Mouse (Mus musculus) gastrocnemius, postnatal 14 days (tissue): Measurements from ENCODE around the gene Ehd4. TPM values are rescaled to one million over a fixed set of nuclear protein-coding genes. Genes with fewer than 3 reads are reported as not detected.

Experiments used
- DNase-seq: peaks from one replicate; pipeline ENCODE4 v3.0.0; 2021; ENCODE audit warnings: mixed read lengths
- intact Hi-C: fragments of 180-260 bp; cut with DNase I; formaldehyde crosslinking; loops from one replicate; pipeline ENCODE4 v1.15.1; 2025; ENCODE audit warnings: low total_unique reads
- total RNA-seq, 2 experiments: library from RNA; stranded (reverse); gene quantifications; 2 replicates each; pipeline ENCODE4 v1.2.3; 2021

Gene Ehd4
- total RNA-seq, 2 experiments from 2014 or later, result 72.8 to 89.4 TPM

DNA sequence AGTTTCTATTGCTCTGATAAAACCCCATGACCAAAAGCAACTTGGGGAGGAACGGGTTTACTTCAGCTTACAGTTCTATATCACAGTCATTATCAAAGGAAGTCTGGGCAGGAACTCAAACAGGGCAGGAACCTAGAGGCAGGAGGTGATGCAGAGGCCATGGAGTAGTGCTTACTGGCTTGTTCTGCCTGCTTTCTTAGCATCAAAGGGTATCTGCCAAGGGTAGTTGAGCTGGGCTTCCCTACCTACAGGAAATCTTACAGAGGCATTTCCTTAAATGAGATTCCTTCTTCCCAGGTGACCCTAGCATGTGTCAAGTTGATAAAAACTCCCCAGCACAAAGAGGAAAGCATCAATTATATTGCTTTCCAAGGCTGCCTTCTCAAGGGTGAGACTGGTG lies 38.0 kb downstream of the Ehd4 start:
- intact Hi-C loops, result no loop called here
- no peak for DNase-seq

DNA sequence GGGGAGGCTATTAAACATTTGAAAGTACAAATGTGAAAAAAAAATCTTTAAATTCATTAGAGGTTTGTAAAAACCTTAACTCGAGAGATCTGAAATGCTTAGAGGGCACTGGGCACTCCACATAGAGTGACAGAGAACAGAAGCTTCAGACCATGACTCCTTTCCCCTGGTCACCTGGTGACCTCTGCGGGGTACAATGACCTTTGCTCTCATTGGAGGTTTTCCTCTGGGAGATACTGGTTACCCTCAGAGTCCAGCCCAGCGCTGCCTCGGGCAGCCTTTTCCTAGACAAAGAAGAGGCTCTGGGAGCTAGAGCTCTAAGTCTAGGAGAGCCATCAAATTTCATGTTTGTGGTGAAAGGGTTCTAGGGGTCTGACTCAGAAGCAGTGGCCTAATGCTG lies 39.4 kb downstream of the Ehd4 start:
- intact Hi-C loops, result no loop called here
- no peak for DNase-seq

DNA sequence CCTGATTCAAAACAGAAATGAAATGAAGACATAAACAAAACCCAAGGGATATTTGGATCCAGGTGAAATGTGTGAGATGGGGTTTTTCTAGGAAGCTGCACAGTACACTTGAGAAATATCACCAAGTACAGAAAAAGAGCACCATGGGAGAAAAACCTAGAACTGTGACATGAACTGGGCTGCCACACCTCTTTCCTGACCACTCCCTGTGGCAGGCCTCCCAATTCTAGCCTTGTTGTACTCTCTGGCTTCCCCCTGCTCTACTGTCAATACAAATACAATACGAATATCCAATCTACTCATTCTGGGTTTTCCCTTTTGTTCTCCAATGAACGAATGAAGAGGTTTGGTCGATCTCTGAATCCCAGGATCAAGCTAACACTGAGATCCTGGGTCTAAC lies 40.4 kb downstream of the Ehd4 start:
- intact Hi-C loops, result no loop called here
- no peak for DNase-seq

DNA sequence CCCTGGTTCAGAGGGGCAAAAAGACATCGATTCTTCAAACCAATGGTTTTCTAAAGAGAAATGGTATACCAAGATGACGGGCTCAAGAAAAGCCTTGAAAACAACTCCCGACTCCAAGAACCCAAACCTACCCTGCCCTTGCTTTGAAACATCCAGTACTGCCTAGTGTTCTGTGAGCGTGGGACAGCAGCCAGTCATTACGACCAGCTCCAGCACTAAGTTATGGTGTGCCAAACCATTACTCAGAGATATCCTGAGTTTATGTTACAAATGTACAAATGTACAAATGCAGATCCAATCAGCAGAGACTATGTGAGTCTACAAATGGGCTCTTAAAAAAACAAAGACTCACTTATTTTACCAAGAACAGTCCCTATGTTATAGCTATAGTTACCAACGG lies 40.9 kb downstream of the Ehd4 start:
- intact Hi-C loops, result no loop called here
- no peak for DNase-seq

DNA sequence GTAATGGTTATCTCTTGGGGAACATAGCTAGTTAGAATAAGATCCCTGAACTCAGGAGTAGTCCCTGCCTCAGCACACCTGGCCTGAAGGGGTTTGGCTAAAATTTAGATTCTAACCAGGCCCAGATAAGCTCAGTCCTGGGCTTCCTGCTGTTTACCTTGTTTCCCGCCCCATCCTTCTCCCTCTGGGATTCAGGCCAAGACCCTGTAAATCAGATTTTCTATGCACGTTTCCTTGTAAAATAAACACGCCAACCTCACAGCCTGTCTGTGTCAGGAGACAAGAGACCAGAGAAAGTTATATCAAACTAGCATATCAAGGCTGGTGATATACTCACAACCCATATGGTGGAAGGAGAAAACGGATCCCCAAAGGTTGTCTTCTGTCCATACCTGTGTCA lies 42.8 kb downstream of the Ehd4 start:
- no peak for DNase-seq
- intact Hi-C loops, result no loop called here

DNA sequence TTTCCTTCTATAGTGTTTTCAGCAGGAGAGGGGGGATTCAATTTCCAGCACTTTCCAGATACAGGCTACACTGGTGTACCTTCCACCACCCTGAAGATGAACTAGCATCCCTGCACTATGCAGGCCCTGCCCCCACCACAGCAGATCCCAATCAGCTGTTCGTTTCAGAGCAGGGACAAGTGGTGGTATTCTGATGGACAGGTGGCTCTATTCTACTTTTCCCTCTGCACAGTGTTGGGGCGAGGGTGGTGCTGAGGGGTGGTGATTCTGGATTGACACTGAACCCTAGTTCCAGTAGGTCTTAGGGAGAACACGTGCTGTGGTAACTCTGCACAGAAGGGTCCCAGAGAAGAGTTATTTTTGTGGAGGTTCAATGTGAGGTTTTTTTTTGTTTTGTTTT lies 43.2 kb downstream of the Ehd4 start:
- intact Hi-C loops, result no loop called here
- no peak for DNase-seq

DNA sequence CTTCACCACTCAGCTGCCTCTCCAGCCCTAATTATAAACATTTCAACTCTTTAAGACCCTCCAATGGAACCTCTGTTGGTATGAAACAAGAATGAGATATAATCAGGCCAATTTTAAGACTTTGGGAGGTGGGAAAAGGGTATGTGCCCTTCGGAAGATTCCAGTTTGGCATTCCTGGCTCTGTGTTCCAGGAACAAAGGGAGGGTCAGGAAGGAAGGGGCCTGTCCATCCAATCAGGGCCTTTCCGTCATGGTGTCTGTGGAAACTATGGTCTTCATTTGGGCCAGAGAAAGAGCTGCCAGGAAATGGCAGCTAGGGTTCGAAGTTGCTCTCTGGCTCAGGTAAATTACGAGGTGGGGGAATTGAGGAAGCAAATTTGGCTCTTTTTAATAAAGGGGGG lies 46.3 kb downstream of the Ehd4 start:
- DNase-seq, result no peak
- intact Hi-C loops, result no loop called here

DNA sequence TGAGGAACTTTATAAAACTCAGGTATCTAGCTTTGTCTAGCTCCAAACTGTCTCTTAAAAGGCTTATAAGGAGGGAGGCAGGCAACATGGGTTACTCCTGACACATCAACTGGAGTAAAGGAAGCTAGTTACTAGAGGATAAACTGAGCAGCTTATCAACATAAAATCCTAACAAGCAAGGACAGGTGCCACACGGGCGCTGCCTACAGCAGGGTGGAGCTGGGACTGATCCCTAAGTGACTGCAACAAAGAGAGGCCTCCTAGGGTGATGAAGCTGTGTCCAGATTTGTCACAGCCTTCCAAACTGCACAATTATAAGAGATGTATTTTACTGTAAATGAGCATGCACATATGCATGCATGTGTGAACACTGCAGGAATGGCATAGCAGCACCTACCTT lies 47.0 kb downstream of the Ehd4 start:
- intact Hi-C loops, result no loop called here
- no peak for DNase-seq

DNA sequence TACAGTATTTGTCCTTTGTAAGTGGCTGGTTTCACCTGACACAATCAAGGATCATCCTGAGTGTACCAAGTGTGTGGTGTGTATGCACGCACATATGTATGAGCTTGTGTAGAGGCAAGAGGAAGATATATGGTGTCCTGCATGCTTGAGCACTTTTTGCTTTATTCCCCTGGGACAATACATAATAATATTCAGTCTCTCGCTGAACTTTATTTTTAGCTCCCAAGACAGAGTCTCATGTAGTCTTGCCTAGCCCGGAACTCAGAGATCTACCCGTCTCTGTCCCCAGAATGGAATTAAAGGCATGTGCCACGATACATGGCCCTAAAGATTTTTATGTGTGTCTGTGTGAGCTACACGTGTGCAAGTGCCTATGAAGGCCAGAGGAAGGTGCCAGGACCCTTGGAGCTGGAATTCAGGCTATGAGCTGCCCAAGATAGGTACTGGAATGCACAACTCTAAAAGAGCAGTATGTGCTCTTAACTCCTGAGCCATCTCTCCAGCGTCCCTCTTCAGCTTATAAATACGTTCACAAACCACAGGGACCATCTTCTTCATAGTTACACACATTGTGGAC lies 47.9 kb downstream of the Ehd4 start:
- DNase-seq, result no peak
- intact Hi-C loops, result no loop called here

DNA sequence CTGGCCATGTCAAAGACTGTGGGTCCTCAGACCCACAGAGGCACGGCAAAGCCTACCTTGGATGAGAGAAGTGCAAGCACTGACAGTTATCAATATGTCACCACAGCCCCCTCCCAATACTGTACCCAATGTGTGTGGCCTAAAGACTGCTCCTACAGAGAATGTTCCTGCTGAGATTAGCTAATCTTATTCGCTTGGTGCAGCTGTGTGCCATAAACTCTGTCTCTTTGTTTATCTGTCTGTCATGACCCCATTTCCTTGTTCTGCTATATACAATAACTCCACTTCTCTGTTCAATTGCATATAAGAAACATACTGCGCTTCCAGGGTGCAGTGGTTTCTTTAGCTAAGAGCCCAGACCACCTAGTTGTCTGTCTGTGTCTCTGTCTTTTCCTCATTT lies 48.5 kb downstream of the Ehd4 start:
- DNase-seq, result no peak
- intact Hi-C loops, result no loop called here

DNA sequence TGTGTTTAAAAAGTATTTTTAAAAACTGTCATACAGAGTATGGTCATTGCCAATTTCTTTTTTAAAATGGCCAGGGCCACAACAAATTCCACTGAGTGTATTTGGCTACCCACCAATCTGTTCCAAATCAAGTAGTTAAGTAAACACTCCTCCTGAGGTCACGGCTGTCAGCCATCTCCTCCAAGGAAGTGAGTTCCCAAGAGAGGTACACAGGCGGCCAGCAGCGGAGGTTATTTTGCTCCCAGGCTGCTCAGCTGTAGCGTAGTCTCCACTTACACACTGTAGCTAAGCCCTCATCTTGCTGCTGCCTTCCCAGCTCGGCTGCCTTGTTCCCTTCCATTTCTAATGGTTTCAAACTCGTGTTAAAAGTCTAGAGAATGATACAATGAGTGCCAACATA lies 51.5 kb downstream of the Ehd4 start:
- intact Hi-C loops, result no loop called here
- peak; percentile 55 for DNase-seq

DNA sequence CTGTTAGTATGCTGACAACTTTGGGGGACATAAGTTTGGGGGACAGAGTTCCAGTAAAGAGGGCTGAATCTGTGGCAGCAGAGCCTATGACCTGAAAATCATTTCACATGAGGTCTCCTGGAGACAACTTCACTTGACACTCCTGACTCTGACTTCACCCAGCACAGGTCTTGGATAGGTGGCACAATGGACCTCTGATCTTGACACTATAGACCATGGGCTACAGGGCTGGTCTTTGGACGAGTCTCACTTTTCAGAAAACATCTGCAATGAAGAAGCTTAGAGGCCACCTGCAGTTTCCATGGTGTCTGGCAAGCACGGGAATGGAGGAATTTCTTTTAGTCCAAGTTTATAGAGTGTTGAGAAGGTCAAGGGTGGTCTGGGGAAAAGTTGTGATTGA lies 52.0 kb downstream of the Ehd4 start:
- no peak for DNase-seq
- intact Hi-C loops, result no loop called here

DNA sequence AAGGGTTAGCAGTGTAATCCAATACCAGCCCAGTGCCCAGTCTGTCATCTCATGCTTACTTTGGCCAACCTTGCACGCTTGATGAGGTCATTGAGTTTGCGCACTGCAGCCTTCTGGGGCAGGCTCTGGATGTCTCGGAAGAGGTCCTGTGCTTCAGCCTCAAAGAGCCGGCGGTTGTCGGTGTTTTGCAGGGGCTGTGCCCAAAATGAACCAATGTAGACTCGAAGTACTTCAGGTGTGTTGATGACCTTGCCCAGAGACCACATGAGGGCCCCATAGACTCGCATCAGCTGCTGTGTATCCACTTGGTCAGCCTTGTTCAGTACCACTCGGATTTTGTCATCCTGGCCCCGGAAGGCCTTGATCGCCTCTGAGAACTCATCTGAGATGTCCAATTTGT lies 52.4 kb downstream of the Ehd4 start:
- no peak for DNase-seq
- intact Hi-C loops, result no loop called here

DNA sequence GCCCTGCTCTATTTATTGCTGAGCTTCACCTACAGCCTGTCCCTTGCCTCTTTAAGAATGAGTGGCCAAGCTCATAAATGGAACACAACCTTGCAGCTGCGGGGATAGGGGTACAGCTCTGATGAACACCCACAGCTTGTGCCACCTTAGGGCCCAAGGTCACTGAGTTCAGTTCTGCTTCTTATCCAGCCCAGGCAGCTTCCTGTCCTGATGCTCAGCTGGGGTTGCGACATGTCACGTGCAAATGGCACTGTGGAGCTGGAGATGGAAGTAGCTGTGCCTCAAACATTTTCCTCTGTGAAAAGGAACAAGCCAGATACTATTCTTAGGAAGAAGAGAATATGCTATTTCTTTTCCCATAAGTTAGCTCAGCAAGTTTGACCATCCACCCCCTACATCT lies 54.5 kb downstream of the Ehd4 start:
- intact Hi-C loops, result no loop called here
- DNase-seq, result no peak

DNA sequence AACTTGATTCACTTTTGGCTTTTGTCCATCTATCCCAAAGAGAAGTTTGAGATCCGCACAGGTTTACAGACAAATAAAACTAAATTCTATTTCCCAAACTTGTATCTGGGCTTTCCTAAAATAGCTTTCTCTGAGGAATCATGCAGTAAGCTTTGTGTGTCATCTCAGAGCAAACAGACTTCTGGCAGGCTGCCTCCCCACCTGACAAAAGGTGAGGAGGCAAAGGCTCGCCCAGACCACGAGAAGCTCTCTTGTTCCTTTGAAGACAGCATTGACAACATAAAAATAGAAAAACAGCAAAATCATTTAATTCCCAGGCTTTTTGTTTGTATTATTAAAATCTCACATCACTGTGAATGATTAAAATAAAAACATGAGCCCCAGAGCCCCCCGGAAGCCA lies 55.1 kb downstream of the Ehd4 start:
- intact Hi-C loops, result no loop called here
- DNase-seq, result no peak

DNA sequence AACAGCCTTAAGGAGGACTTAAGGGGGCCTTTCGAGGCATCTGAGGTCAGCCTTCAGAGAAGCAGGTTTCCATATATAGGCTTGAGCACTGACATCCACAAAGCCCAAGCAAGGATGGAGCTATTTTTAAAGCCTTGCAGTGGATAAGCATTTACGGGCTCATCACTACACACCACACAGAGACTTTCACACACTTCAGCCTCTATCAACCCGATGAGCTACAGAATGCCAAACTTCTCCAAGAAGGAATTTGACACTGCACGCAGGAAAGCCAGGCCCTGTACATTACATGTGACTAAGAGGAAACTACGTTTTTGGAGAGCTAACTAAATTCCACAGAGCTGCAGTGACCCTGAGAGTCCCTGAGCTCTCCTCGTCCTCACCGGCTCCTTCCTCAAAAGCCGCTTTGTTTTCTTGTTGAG lies 55.6 kb downstream of the Ehd4 start:
- DNase-seq, result no peak
- intact Hi-C loops, result no loop called here

DNA sequence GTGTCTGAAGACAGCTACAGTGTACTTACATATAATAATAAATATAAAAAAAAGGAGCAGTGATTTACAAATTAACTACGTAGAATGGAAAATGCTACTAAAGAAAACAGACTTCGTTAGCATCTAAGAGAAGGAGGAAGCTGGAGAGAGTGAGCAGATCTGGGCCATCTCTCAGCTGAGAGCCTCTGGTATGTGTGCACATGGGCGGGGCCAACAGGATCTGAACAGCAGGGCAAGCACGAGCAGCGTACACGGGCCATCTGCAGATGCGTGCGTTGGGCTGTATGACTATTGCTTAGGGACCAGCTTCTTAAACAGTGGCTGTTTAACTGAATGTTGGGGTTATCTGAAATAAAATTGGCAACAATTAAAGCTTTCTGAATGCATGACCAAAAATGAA lies 56.5 kb downstream of the Ehd4 start:
- peak; percentile 42 for DNase-seq
- intact Hi-C loops, result no loop called here

DNA sequence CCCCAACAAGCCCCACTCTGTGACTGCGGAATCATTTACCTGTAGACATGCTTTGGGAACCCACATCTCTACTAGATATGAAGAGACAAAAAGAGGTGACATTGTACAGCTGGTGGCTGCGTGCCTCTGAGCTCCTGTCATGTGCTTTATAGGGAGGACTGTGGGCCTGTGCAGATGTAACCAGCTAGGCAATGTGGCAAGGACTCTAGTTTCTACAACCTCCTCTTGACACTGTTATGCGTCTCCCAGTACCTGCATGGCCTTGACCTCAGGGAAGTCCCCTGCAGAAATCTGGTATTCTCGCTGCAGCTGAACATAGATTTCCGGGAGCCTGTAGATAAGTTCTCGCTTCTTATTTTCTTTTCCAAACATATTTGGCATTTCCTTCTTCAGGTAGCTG lies 57.7 kb downstream of the Ehd4 start:
- intact Hi-C loops, result no loop called here

DNA sequence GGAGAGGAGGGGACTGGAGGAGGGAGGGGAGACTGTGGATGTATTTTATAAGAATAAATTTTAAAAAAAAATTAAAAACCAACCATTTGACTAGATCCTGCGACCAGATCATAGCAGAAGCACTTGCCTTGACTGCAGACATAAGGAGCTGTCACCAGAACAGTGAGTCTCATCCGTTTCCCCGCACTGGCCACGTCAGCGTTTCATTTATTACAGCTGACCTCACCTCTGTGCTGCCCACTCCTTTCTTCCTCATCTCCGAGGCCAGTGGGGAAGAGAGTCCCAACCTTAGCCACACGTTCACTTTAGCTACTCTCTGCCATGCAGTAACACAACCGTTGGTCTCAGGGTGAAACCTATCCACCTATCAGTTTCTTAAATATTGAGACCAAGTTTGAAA lies 58.2 kb downstream of the Ehd4 start:
- intact Hi-C loops, result no loop called here

More for the DNA sequence above, 57.7 kb downstream of the Ehd4 start:
- no peak for DNase-seq

DNA sequence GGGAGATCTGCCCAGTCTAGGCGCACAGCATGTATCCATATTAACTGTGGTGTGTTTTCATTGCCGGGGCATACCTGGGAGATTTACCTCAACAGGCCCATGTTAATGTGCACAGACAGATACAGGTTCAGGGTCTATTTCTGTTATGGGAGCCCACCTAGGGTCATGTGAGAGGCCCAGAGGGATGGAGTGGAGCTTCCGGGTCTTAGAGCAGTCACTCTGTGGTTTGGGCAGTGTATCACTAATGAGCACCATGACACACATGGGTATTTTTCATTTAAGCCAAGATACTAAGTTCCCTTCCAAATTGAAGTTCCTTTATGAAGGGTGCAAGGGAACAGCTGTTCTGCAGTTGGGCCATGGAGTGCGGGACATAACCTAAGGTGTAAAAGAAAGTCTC lies 59.2 kb downstream of the Ehd4 start:
- DNase-seq, result no peak
- intact Hi-C loops, result no loop called here

More for the DNA sequence above, 58.2 kb downstream of the Ehd4 start:
- DNase-seq, result no peak

DNA sequence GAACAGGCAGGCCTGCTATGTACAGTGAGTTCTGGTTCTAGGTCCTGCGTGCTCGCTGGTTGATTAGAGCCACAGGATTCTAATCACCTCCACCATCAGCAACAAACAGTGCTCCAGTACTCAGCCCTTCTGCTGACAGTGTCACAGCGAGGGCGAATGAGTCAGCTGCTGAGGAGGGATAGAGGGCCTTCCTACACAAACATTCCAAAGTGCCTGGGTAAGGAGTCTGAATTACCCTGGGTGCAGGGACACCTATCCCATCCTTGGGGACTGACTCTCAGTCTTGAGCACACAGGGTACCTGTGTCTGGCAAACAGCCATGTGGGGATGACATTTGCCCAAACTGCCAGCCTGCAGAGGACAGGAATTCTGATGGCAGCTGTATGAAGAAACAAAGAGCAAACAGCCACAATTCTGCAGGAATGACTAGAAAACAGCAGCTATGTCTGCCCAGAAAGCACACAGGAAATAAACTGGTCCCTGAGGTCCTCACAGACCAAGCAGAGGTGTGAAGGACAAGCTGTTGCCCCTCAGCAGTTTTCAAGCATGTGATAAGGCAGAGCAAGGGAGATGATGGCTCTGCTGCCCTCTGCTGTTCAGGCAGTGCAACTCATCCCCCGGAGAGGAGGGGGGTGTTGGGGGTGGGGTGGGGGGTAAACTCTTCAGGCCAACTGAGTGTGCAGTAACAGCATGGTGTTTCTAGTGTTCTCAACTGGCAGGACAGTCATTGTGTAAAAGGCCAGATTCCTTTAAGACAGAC lies 60.6 kb downstream of the Ehd4 start:
- intact Hi-C loops, result no loop called here
- peak; percentile 49 for DNase-seq

DNA sequence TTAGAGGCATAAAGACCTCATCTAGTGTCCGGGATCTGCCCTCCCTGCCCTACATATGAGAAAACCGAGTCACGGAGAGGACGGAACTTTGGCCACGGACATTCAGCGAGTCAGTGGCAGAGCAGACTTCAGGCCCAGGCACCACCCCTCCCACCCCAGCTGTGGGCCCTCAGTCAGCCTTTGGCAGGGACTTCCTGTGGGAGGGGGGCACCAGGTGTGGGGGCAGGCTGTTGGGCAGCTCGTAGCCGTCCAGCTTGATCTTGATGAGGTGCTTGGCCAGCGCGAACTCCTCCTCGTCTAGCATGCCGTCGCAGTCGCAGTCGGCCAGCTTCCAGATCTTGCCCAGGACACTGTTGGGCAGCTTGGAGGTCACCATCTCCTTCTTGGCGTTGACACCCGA lies 63.4 kb downstream of the Ehd4 start:
- intact Hi-C loops, result no loop called here
- DNase-seq, result no peak
